Comparison of ENCODE assay signal across 8 mouse cellular contexts in genomic region chr2:27441767-27442707, GRCm38 (mm10). TPM values are rescaled to one million over a fixed set of nuclear protein-coding genes. Genes with fewer than 3 reads are reported as not detected.
DNase-seq lines count a peak whose midpoint lies in the region; ATAC-seq and TF ChIP-seq lines count a peak whose summit lies in the region.

Brd3os (plus strand) TSS chr2:27442324.

- H3K79me2 ChIP-seq in CH12.LX (replicated peaks; ENCODE audit: control insufficient read depth, extremely low read depth, insufficient read depth, poor library complexity, severe bottlenecking): no peaks in the 10 kb centered on the region

- WGBS in forebrain, embryonic 11.5 days: 3% methylated on average over 36 of the region's 36 CpGs
- 2% methylated on average over 36 of the region's 36 CpGs for WGBS in heart, embryonic 16.5 days
- 3% methylated on average over 36 of the region's 36 CpGs for WGBS in liver, embryonic 15.5 days (ENCODE audit: insufficient replicate concordance)
- WGBS in neural tube, embryonic 12.5 days: 2% methylated on average over 36 of the region's 36 CpGs

- dilution Hi-C loops in CH12.LX (cut with MboI; ENCODE audit: extremely low pct_ligation_motif_present, extremely low pct_unique_long_range_greater_than_20kb, low sequenced_read_pairs): no loop called here

- peak; percentile 89 for ATAC-seq in forebrain, embryonic 11.5 days (replicated peaks; ENCODE audit: low FRiP score)
- peak; percentile 88 for ATAC-seq in heart, embryonic 16.5 days (replicated peaks; ENCODE audit: extremely low read depth, insufficient read depth, low FRiP score)
- peak; percentile 81 for ATAC-seq in liver, embryonic 15.5 days (ENCODE audit: insufficient read depth)
- ATAC-seq in neural tube, embryonic 12.5 days (ENCODE audit: low FRiP score, low read depth): peak; percentile 90

- peaks cover 4 to 25% of the 10 kb centered on the region in 2 experiments for H3K36me3 ChIP-seq in CH12.LX (replicated peaks in 1 of 2; ENCODE audit: control insufficient read depth in 1 of 2, insufficient read depth in 1 of 2, low read length in 1 of 2)
- H3K36me3 ChIP-seq in forebrain, embryonic 11.5 days (ENCODE audit: control insufficient read depth, insufficient read depth, low read length): no peaks in the 10 kb centered on the region
- H3K36me3 ChIP-seq in heart, embryonic 16.5 days (ENCODE audit: control insufficient read depth, insufficient read depth): no peaks in the 10 kb centered on the region; the same call in 1 of the 2 replicates
- peaks cover 23% of the 10 kb centered on the region for H3K36me3 ChIP-seq in liver, embryonic 15.5 days (replicated peaks)
- H3K36me3 ChIP-seq in neural tube, embryonic 12.5 days: peaks cover 25% of the 10 kb centered on the region

- no peaks in the 10 kb centered on the region for H3K9me3 ChIP-seq in CH12.LX (replicated peaks; ENCODE audit: low read length)
- H3K9me3 ChIP-seq in forebrain, embryonic 11.5 days (ENCODE audit: control insufficient read depth, low read length): no peaks in the 10 kb centered on the region
- no peaks in the 10 kb centered on the region for H3K9me3 ChIP-seq in heart, embryonic 16.5 days (replicated peaks; ENCODE audit: control insufficient read depth, low read length)
- H3K9me3 ChIP-seq in liver, embryonic 15.5 days (replicated peaks): no peaks in the 10 kb centered on the region
- no peaks in the 10 kb centered on the region for H3K9me3 ChIP-seq in neural tube, embryonic 12.5 days

- TF ChIP-seq RAD21 in CH12.LX (IDR thresholded peaks at IDR 0.05; ENCODE audit: low read depth, low read length): no peak

- peak within 1 kb of the TSS; percentile 84 for H3K4me2 ChIP-seq in CH12.LX (ENCODE audit: insufficient read depth, low read depth, poor library complexity, severe bottlenecking)
- peak within 1 kb of the TSS; percentile 72 for H3K4me2 ChIP-seq in forebrain, embryonic 11.5 days (ENCODE audit: low read depth, low read length, severe bottlenecking)
- peak within 1 kb of the TSS; percentile 82 for H3K4me2 ChIP-seq in heart, embryonic 16.5 days (ENCODE audit: low read depth, low read length)
- H3K4me2 ChIP-seq in liver, embryonic 15.5 days: peak within 1 kb of the TSS; percentile 92
- peak within 1 kb of the TSS; percentile 85 for H3K4me2 ChIP-seq in neural tube, embryonic 12.5 days (replicated peaks)

- no peak within 1 kb of the TSS for H3K27ac ChIP-seq in CH12.LX (ENCODE audit: insufficient read depth, low read depth)
- H3K27ac ChIP-seq in forebrain, embryonic 11.5 days (ENCODE audit: low read depth, low read length): no peak within 1 kb of the TSS
- H3K27ac ChIP-seq in heart, embryonic 16.5 days (ENCODE audit: low read length): peak within 1 kb of the TSS; percentile 45; the same call in 1 of the 2 replicates
- H3K27ac ChIP-seq in liver, embryonic 15.5 days (replicated peaks): 0 out of 2 replicates have a peak within 1 kb of the TSS, but pooled peaks have one; percentile 14
- peak within 1 kb of the TSS; percentile 37; the same call in 1 of the 2 replicates for H3K27ac ChIP-seq in neural tube, embryonic 12.5 days

- H3K4me1 ChIP-seq in CH12.LX (ENCODE audit: control insufficient read depth in 1 of 2, insufficient read depth in 2 of 2): peaks cover 11 to 26% of the 10 kb centered on the region in 2 experiments
- H3K4me1 ChIP-seq in forebrain, embryonic 11.5 days (replicated peaks; ENCODE audit: control insufficient read depth, insufficient read depth, low read length): no peaks in the 10 kb centered on the region; the same call in 1 of the 2 replicates
- peaks cover 7% of the 10 kb centered on the region for H3K4me1 ChIP-seq in heart, embryonic 16.5 days (ENCODE audit: control insufficient read depth, insufficient read depth, low read length)
- peaks cover 30% of the 10 kb centered on the region for H3K4me1 ChIP-seq in liver, embryonic 15.5 days (replicated peaks)
- peaks cover 13% of the 10 kb centered on the region for H3K4me1 ChIP-seq in neural tube, embryonic 12.5 days

- TF ChIP-seq EP300 in CH12.LX (IDR thresholded peaks at IDR 0.05; ENCODE audit: low read length): no peak

- in situ Hi-C loops in CH12.LX (cut with MboI; ENCODE audit: low pct_ligation_motif_present, low pct_unique_long_range_greater_than_20kb, low sequenced_read_pairs): loop anchor here (25.0 kb wide), 1 partner anchor 355 kb away; the partner anchor contains the start of gene Adamtsl2

- TF ChIP-seq POLR2A in CH12.LX (IDR thresholded peaks at IDR 0.05; ENCODE audit: low read depth, low read length): no peak; the same call in 1 of the 2 replicates

- TF ChIP-seq CTCF in CH12.LX (conservative IDR thresholded peaks at IDR 0.05 in 1 of 2, IDR thresholded peaks at IDR 0.05 in 1 of 2; ENCODE audit: low read depth in 2 of 2, low read length in 2 of 2): no peak

- H3K4me3 ChIP-seq in CH12.LX (replicated peaks in 1 of 3; ENCODE audit: low read depth in 2 of 3, low read length in 2 of 3, poor library complexity in 1 of 3): peak within 1 kb of the TSS; percentile 42 to 50 (median 48)
- H3K4me3 ChIP-seq in forebrain, embryonic 11.5 days (ENCODE audit: low read depth, low read length): peak within 1 kb of the TSS; percentile 66
- H3K4me3 ChIP-seq in heart, embryonic 16.5 days (ENCODE audit: low read length): peak within 1 kb of the TSS; percentile 68
- H3K4me3 ChIP-seq in liver, embryonic 15.5 days (replicated peaks): peak within 1 kb of the TSS; percentile 63
- peak within 1 kb of the TSS; percentile 63 for H3K4me3 ChIP-seq in neural tube, embryonic 12.5 days

- no peaks in the 10 kb centered on the region for H3K27me3 ChIP-seq in CH12.LX (replicated peaks)
- no peaks in the 10 kb centered on the region for H3K27me3 ChIP-seq in forebrain, embryonic 11.5 days (ENCODE audit: control insufficient read depth, insufficient read depth, low read length)
- no peaks in the 10 kb centered on the region for H3K27me3 ChIP-seq in heart, embryonic 16.5 days (ENCODE audit: control insufficient read depth, insufficient read depth, low read length)
- H3K27me3 ChIP-seq in liver, embryonic 15.5 days: no peaks in the 10 kb centered on the region
- H3K27me3 ChIP-seq in neural tube, embryonic 12.5 days (replicated peaks): no peaks in the 10 kb centered on the region

- H3K9ac ChIP-seq in CH12.LX (ENCODE audit: insufficient read depth, low read depth): peak within 1 kb of the TSS; percentile 6; the same call in 1 of the 2 replicates
- peak within 1 kb of the TSS; percentile 66 for H3K9ac ChIP-seq in forebrain, embryonic 11.5 days (ENCODE audit: low read length)
- H3K9ac ChIP-seq in heart, embryonic 16.5 days (ENCODE audit: low read length): peak within 1 kb of the TSS; percentile 69
- peak within 1 kb of the TSS; percentile 46 for H3K9ac ChIP-seq in liver, embryonic 15.5 days
- H3K9ac ChIP-seq in neural tube, embryonic 12.5 days: peak within 1 kb of the TSS; percentile 70

- DNase-seq in CH12.LX (ENCODE audit: extremely low read depth): peak; percentile 93
- peak; percentile 97 for DNase-seq in c-Kit-positive CD71-positive TER-119-negative erythroid progenitor cells, embryonic 14.5 days (ENCODE audit: low read depth)
- peak; percentile 99 for DNase-seq in forebrain, embryonic 11.5 days (ENCODE audit: low spot score)
- peak; percentile 98 to 99 for DNase-seq in kidney, postnatal 36 days
- peak; percentile 99 for DNase-seq in telencephalon, adult 2 months (ENCODE audit: low read depth, low spot score)

TF ChIP-seq in CH12.LX, 34 proteins besides CTCF, POLR2A, EP300 and RAD21 (continues in another document):
- TF ChIP-seq MYC (IDR thresholded peaks at IDR 0.05; ENCODE audit: low read depth, low read length): no peak
- TF ChIP-seq NRF1 (IDR thresholded peaks at IDR 0.05; ENCODE audit: low read depth, low read length): no peak
- no peak for TF ChIP-seq USF1 (IDR thresholded peaks at IDR 0.05; ENCODE audit: low read depth, low read length)
- TF ChIP-seq MXI1 (IDR thresholded peaks at IDR 0.05; ENCODE audit: low read depth, low read length): peak; percentile 89
- no peak for TF ChIP-seq CHD2 (IDR thresholded peaks at IDR 0.05; ENCODE audit: low read length)
- no peak for TF ChIP-seq ZMIZ1 (IDR thresholded peaks at IDR 0.05; ENCODE audit: low read depth, low read length)
- no peak for TF ChIP-seq NELFE (IDR thresholded peaks at IDR 0.05; ENCODE audit: low read depth, low read length)
- TF ChIP-seq PAX5 (IDR thresholded peaks at IDR 0.05; ENCODE audit: low read length): no peak
- TF ChIP-seq RCOR1 (conservative IDR thresholded peaks at IDR 0.05; ENCODE audit: low read depth, low read length): no peak
- no peak for TF ChIP-seq UBTF (IDR thresholded peaks at IDR 0.05; ENCODE audit: low read depth, low read length)
- TF ChIP-seq ETS1 (conservative IDR thresholded peaks at IDR 0.05; ENCODE audit: low read depth, low read length): no peak
- no peak for TF ChIP-seq KAT2A (IDR thresholded peaks at IDR 0.05; ENCODE audit: insufficient replicate concordance, low read length)
- peak; percentile 55; the same call in 1 of the 2 replicates for TF ChIP-seq MAX (IDR thresholded peaks at IDR 0.05; ENCODE audit: low read length)
- no peak for TF ChIP-seq CHD1 (IDR thresholded peaks at IDR 0.05; ENCODE audit: low read depth, low read length)
- TF ChIP-seq MEF2A (IDR thresholded peaks at IDR 0.05; ENCODE audit: borderline replicate concordance, low read depth, low read length): peak; percentile 52; the same call in 1 of the 2 replicates
- no peak for TF ChIP-seq ZC3H11A (IDR thresholded peaks at IDR 0.05; ENCODE audit: low read depth, low read length)
- no peak; the same call in 1 of the 2 replicates for TF ChIP-seq TCF12 (IDR thresholded peaks at IDR 0.05; ENCODE audit: low read depth, low read length)
- no peak for TF ChIP-seq TBP (conservative IDR thresholded peaks at IDR 0.05; ENCODE audit: low read depth, low read length)
- TF ChIP-seq POLR2AphosphoS2 (IDR thresholded peaks at IDR 0.05; ENCODE audit: low read depth, low read length): no peak
- TF ChIP-seq USF2 (conservative IDR thresholded peaks at IDR 0.05; ENCODE audit: low read depth, low read length): no peak
- TF ChIP-seq SMC3 (IDR thresholded peaks at IDR 0.05; ENCODE audit: low read depth, low read length): 0 out of 2 replicates have a peak, but pooled peaks have one; percentile 4
- TF ChIP-seq ZNF384 (IDR thresholded peaks at IDR 0.05; ENCODE audit: low read depth, low read length): no peak
- 0 out of 2 replicates have a peak, but pooled peaks have one; percentile 46 for TF ChIP-seq IRF4 (IDR thresholded peaks at IDR 0.05; ENCODE audit: low read depth, low read length)

RNA-seq across cellular contexts. Expression of gene Brd3os, which starts in this region (rescaled TPM):
- total RNA-seq in CH12.LX (2012; rRNA removed) (0.92 and 2.1 TPM in 2 replicates), CH12.LX (2014; rRNA removed) (0.74 and 1.2 TPM in 2 replicates)
- polyA plus RNA-seq in CH12.LX (2012; ENCODE audit: insufficient read length, low read depth): 1.2 and 1.8 TPM in 2 replicates
- 14.4 and 16.0 TPM in 2 replicates for polyA plus RNA-seq in forebrain, embryonic 11.5 days (2014; fragmentation: Nextera tagmentation; extraction: Ambion mirVana)
- 3.6 and 3.8 TPM in 2 replicates for polyA plus RNA-seq in heart, embryonic 16.5 days (2015; fragmentation: Nextera tagmentation; extraction: Ambion mirVana)
- 0.48 and 0.50 TPM in 2 replicates for polyA plus RNA-seq in liver, embryonic 15.5 days (2015; fragmentation: Nextera tagmentation; extraction: Ambion mirVana)
- polyA plus RNA-seq in neural tube, embryonic 12.5 days (2016; fragmentation: Nextera tagmentation; extraction: Ambion mirVana): 19.4 and 19.5 TPM in 2 replicates

Comparison
In these comparisons a context has a peak if more than half of its experiments do, and no peak if none do; other contexts are left out.
1. Peak in ATAC-seq, H3K4me3 ChIP-seq, H3K27ac ChIP-seq, H3K9ac ChIP-seq and H3K4me2 ChIP-seq in liver, embryonic 15.5 days; RNA of the gene not detected or under 1 TPM.
2. H3K27ac ChIP-seq: peak in heart, embryonic 16.5 days (single experiment) and neural tube, embryonic 12.5 days (single experiment); none in CH12.LX (single experiment) and forebrain, embryonic 11.5 days (single experiment).
3. H3K9ac ChIP-seq: peak in every context shown above with its lines; median percentile 70 in neural tube, embryonic 12.5 days; 69 in heart, embryonic 16.5 days; 66 in forebrain, embryonic 11.5 days; 46 in liver, embryonic 15.5 days; 6 in CH12.LX.
4. Peak in every context shown above with its lines, with median percentiles within 50 percentile points of each other: DNase-seq, H3K4me2 ChIP-seq, H3K4me3 ChIP-seq and ATAC-seq.